Mouse (Mus musculus) right cerebral cortex, adult 2 months (tissue): ENCODE measurements around the gene Npy5r.

Experiments used
- DNase-seq, 2 experiments: peaks; one replicate each; pipeline ENCODE4 v3.0.0; 2021 to 2022; ENCODE audit warnings: low spot score in 2 of 2

The Npy5r gene

GRCm38 (mm10) chr8:66687511-66688329, at the start of gene Npy5r:
Npy5r (minus strand) TSS chr8:66688128.
- peak; percentile 49 to 55 for DNase-seq

GRCm38 (mm10) chr8:66731957-66732356, 44.0 kb upstream of the Npy5r start:
- DNase-seq, result no peak

DNA sequence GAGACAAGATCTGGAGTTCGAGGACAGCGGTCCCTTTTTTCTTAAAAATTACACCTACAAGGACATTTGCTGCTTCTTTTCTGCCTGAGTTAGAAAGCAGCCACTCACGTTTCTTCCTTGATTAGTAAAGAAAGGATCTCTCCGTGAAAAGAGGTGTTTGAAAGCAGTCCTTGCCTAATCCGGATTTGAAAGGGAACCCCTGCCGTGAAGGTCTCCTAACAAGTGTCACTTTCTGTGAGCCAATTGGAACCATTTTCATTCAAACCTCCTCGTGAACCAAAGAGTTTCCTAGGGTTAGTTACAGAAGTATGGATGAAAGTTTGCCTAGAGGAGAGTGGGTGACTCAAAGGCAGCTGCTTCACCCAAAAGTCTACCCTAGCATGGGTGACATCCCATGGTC, 41.5 kb upstream of the Npy5r start:
- no peak for DNase-seq

- DNase-seq, result no peak
Measured at GRCm38 (mm10) chr8:66722835-66723234, 34.9 kb upstream of the Npy5r start.

DNA sequence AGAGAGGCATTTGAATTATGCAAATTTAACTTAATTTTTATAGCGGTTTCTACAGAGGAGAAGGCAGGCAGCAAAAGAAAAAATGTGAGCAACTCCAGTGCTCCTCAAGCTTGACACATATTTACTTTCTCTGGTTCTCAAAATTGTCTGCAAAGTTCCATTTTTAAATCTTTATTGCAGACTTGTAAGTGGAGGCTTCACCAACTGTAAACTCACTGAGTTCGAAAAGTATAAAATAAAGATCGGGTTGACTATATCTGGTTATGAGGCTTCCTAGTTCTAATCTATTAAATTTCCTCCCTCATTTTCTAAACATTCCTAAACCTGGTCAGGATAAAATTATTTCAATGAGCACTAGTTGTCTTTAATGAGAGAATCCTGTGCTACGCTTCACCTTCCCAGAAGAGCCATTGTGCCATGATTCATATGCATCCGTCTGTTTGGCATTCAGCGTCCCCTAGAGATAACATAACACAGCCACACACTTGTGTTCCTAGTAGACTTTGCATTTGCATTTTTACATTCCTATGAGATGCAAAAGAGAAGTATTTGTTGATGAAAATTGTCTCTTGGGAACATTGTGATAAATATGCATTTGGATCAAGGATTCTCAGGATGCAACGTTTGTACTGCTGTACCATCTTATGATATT, 26.5 kb upstream of the Npy5r start:
- DNase-seq, result no peak

- no peak for DNase-seq
Measured at GRCm38 (mm10) chr8:66698782-66699181, 10.9 kb upstream of the Npy5r start.

GRCm38 (mm10) chr8:66698011-66698410, 10.1 kb upstream of the Npy5r start:
- peak in 1 of 2 experiments; percentile 22 for DNase-seq

- peak; percentile 69 to 82 for DNase-seq
Measured at GRCm38 (mm10) chr8:66696970-66697843, 9.3 kb upstream of the Npy5r start, which contains the start of gene Npy1r. Npy1r (plus strand) TSS chr8:66697192.

- no peak for DNase-seq
Measured at GRCm38 (mm10) chr8:66690402-66690801, 2.5 kb upstream of the Npy5r start.

GRCm38 (mm10) chr8:66688799-66689198, 871 bp upstream of the Npy5r start:
- no peak for DNase-seq

- peak; percentile 15 to 25 for DNase-seq
Measured at GRCm38 (mm10) chr8:66688395-66688794, 467 bp upstream of the Npy5r start.

- no peak for DNase-seq
Measured at GRCm38 (mm10) chr8:66681261-66681660, 6.7 kb downstream of the Npy5r start.

DNA sequence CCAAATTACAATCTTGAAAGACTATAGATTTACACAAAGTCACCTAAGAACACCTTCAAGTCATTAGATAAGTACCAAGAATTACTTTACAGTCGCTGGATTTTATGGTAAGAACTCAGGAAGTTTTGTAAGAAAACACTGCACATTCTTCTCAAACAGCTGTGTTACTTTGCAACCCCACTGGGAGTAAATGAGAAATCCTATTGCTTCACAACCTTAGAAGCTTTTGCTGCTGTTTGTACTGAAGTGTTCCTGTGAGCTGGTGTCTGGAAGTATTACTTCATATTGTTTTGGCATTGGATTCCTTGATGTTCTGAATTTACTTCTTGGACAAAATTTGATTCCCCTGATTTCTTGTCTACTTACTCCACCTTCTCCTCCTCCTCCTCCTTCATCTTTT, 57.2 kb downstream of the Npy5r start:
- no peak for DNase-seq
